Mouse (Mus musculus): Measurements from ENCODE around the gene Gm20498. TPM values are rescaled to one million over a fixed set of nuclear protein-coding genes. Genes with fewer than 3 reads are reported as not detected.
A peak's percentile ranks its signal among the peaks of the same experiment; 100 is the strongest.
"Not testable (repeated sequence)": the region's sequence is repeated elsewhere in the genome, so short reads cannot be mapped to it uniquely, and the experiment has no call there.

The Gm20498 gene
- polyA plus RNA-seq (2015; fragmentation: Nextera tagmentation; extraction: Ambion mirVana) = 32.5 and 34.0 TPM in 2 replicates

GRCm38 (mm10) chr12:81532316-81533028 is at the start of gene Gm20498, which contains the start of gene Synj2bp:
Gene Gm20498, minus strand, starts transcription at chr12:81532905.
Gene Synj2bp, minus strand, starts transcription at chr12:81532911.
- peak; percentile 97 for ATAC-seq
- no peaks in the 10 kb centered on the region for H3K36me3 ChIP-seq
- no peaks in the 10 kb centered on the region for H3K9me3 ChIP-seq
- peak within 1 kb of the TSS; percentile 83 for H3K9ac ChIP-seq (replicated peaks)
- peak within 1 kb of the TSS; percentile 77 for H3K27ac ChIP-seq
- H3K4me2 ChIP-seq (replicated peaks) = peak within 1 kb of the TSS; percentile 67
- 0% methylated on average over 46 of the region's 46 CpGs for WGBS
- H3K4me1 ChIP-seq (replicated peaks) = peaks cover 20% of the 10 kb centered on the region
- peak within 1 kb of the TSS; percentile 68 for H3K4me3 ChIP-seq (replicated peaks)
- H3K27me3 ChIP-seq = no peaks in the 10 kb centered on the region

DNA sequence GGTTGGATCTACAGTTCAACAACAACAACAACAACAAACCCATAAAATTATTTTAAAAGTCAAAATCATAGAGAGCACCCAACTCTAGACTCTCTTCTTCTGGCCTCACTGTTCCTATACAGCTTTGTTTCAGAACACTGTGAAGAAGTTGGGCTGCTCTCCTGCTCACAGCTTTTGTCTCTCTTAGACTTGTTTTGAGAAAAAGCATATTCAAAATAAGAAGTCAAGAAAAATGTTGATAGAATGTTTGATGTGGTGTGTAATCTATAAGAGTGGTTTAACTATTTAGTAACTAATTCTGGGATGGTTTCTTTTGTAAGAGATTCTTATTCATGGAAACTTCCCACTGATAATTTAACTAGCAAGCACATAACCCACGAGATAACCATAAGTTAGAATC is 35.7 kb upstream of the Gm20498 start, which contains the start of gene Adam21:
Gene Adam21, minus strand, starts transcription at position 101 of the 400 bp plus-strand sequence.
- no peaks in the 10 kb centered on the region for H3K4me1 ChIP-seq (replicated peaks)
- no peak within 1 kb of the TSS for H3K4me3 ChIP-seq (replicated peaks)
- no peak within 1 kb of the TSS for H3K27ac ChIP-seq
- ATAC-seq = no peak
- H3K27me3 ChIP-seq = no peaks in the 10 kb centered on the region
- H3K36me3 ChIP-seq = peaks cover 26% of the 10 kb centered on the region
- H3K9me3 ChIP-seq = no peaks in the 10 kb centered on the region
- H3K4me2 ChIP-seq (replicated peaks) = no peak within 1 kb of the TSS
- H3K9ac ChIP-seq (replicated peaks) = no peak within 1 kb of the TSS
- 90% methylated on average over 1 of the region's 1 CpGs for WGBS

DNA sequence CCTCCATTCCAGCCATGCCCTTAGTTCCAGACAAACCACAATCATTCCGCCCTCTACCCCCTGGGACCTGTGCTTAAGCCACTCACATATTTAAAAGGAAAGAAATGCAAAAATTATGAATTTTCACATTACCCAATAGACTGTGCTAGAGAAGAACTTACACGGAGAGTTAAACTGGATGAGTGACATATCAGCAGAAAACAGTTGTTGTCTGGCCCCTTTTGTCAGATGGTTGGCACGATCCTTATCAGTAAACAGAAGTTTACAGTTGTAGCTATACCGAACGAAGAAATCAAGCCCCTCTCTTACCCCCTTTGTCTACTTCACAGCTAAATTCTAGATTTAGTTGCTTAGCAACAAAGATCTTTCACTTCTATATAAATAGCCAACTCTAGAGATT is 35.2 kb upstream of the Gm20498 start:
- H3K9me3 ChIP-seq = no peaks in the 10 kb centered on the region
- 84% methylated on average over 5 of the region's 5 CpGs for WGBS
- no peaks in the 10 kb centered on the region for H3K27me3 ChIP-seq
- no peak overlapping the region for H3K4me2 ChIP-seq (replicated peaks)
- H3K36me3 ChIP-seq = peaks cover 23% of the 10 kb centered on the region
- ATAC-seq = no peak
- H3K4me3 ChIP-seq (replicated peaks) = no peak overlapping the region
- H3K27ac ChIP-seq = no peak overlapping the region
- H3K4me1 ChIP-seq (replicated peaks) = no peaks in the 10 kb centered on the region
- no peak overlapping the region for H3K9ac ChIP-seq (replicated peaks)

GRCm38 (mm10) chr12:81564173-81564572 is 31.5 kb upstream of the Gm20498 start:
- Histone ChIP-seq H3K9ac (replicated peaks) (no peak overlapping the region), H3K4me3 (replicated peaks) (no peak overlapping the region), H3K27me3 (no peaks in the 10 kb centered on the region), H3K27ac (no peak overlapping the region), H3K9me3 (no peaks in the 10 kb centered on the region), H3K36me3 (no peaks in the 10 kb centered on the region), H3K4me1 (replicated peaks) (no peaks in the 10 kb centered on the region), H3K4me2 (replicated peaks) (no peak overlapping the region)
- WGBS = 95% methylated on average over 3 of the region's 3 CpGs
- no peak for ATAC-seq

- Histone ChIP-seq H3K4me1 (replicated peaks) (no peaks in the 10 kb centered on the region), H3K27me3 (no peaks in the 10 kb centered on the region), H3K4me2 (replicated peaks) (no peak overlapping the region), H3K4me3 (replicated peaks) (no peak overlapping the region), H3K27ac (no peak overlapping the region), H3K36me3 (no peaks in the 10 kb centered on the region), H3K9ac (replicated peaks) (no peak overlapping the region), H3K9me3 (no peaks in the 10 kb centered on the region)
- ATAC-seq = no peak
- 83% methylated on average over 3 of the region's 3 CpGs for WGBS
Observed at GRCm38 (mm10) chr12:81549286-81549685, 16.6 kb upstream of the Gm20498 start.

DNA sequence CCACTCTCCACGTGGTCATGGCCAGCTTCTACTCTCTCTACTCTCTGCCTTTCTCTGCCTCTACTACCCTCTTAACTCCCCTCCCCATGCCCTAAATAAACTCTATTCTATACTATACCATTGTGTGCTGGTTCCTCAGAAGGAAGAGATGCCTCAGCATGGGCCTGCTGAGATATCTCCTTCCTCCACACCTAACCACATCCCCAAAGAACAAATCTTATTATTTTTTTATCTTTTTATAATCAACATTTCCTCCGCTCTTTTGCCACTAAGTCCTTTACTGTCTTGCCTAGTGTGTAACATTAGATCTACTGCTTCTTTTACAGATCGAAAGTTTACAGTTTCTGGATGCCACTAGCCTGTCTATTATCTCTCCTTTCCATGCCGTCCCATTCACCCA is 14.5 kb upstream of the Gm20498 start:
- Histone ChIP-seq H3K9ac (replicated peaks) (no peak overlapping the region), H3K4me2 (replicated peaks) (no peak overlapping the region), H3K27ac (no peak overlapping the region), H3K36me3 (no peaks in the 10 kb centered on the region), H3K4me1 (replicated peaks) (no peaks in the 10 kb centered on the region), H3K4me3 (replicated peaks) (no peak overlapping the region), H3K27me3 (no peaks in the 10 kb centered on the region), H3K9me3 (no peaks in the 10 kb centered on the region)
- WGBS = 76% methylated on average over 4 of the region's 4 CpGs
- ATAC-seq = no peak

DNA sequence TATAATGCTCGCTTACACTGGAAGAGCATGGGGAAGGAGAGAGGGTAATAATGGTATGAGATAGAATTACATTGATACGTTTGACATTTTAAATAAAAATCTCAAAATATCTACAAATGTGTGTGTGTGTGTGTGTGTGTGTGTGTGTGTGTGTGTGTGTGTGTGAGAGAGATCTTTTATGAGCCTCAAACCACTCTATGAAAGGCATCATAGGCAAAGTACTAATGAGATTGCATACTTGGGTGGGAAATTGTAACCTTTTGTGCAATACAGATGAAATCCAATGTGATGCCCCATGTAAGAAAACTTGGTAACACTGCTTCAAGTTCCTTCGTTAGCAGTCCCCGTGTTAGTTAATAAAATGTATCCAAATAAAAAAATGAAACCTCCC is 319 bp upstream of the Gm20498 start:
- no peak; the same call in 1 of the 2 replicates for ATAC-seq
- 43% methylated on average over 4 of the region's 4 CpGs for WGBS

GRCm38 (mm10) chr12:81530587-81530986 is 2.1 kb downstream of the Gm20498 start:
- H3K4me2 ChIP-seq (replicated peaks); H3K4me3 ChIP-seq (replicated peaks); H3K9me3 ChIP-seq; H3K9ac ChIP-seq (replicated peaks); ATAC-seq; H3K27me3 ChIP-seq; H3K27ac ChIP-seq; H3K36me3 ChIP-seq: not testable (repeated sequence)
- WGBS = 68% methylated on average over 8 of the region's 8 CpGs
- H3K4me1 ChIP-seq (replicated peaks) = peaks cover 20% of the 10 kb centered on the region

More for the DNA sequence above, 319 bp upstream of the Gm20498 start:
- Histone ChIP-seq H3K27ac (peak overlapping the region; percentile 77), H3K4me1 (replicated peaks) (peaks cover 20% of the 10 kb centered on the region), H3K9me3 (no peaks in the 10 kb centered on the region), H3K4me3 (replicated peaks) (peak overlapping the region; percentile 68), H3K9ac (replicated peaks) (peak overlapping the region; percentile 83), H3K36me3 (no peaks in the 10 kb centered on the region), H3K27me3 (no peaks in the 10 kb centered on the region), H3K4me2 (replicated peaks) (peak overlapping the region; percentile 67)

DNA sequence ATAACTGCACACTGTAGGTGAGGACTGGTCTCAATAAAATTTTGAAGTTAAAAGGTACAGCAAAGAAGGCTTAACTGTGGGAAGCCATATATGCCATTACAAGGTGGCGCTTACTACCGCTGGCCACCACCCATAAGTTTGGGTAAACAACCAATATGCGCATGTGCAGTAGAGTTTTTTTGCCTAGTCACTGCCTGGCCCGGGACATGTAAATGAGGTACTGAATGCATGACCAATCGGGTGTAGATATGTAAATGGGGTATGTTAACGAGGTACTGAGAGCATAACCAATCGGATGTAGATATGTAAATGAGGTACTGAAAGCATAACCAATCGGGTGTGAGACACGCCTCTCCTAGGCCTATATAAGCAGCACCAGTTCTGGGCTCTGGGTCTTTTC is 35.8 kb downstream of the Gm20498 start:
- not testable (repeated sequence) for H3K27me3 ChIP-seq; H3K4me3 ChIP-seq (replicated peaks); H3K4me1 ChIP-seq (replicated peaks); ATAC-seq; H3K9ac ChIP-seq (replicated peaks); H3K4me2 ChIP-seq (replicated peaks); H3K9me3 ChIP-seq; H3K27ac ChIP-seq
- 97% methylated on average over 9 of the region's 9 CpGs for WGBS
- peaks cover 23% of the 10 kb centered on the region; the same call in 1 of the 2 replicates for H3K36me3 ChIP-seq

- H3K27me3 ChIP-seq = no peaks in the 10 kb centered on the region
- no peak overlapping the region for H3K27ac ChIP-seq
- H3K4me2 ChIP-seq (replicated peaks) = no peak overlapping the region
- H3K9me3 ChIP-seq = no peaks in the 10 kb centered on the region
- H3K4me3 ChIP-seq (replicated peaks) = no peak overlapping the region
- 0 out of 2 replicates have a peak, but pooled peaks cover 9% of the 10 kb centered on the region for H3K36me3 ChIP-seq
- 96% methylated on average over 5 of the region's 5 CpGs for WGBS
- H3K9ac ChIP-seq (replicated peaks) = no peak overlapping the region
- H3K4me1 ChIP-seq (replicated peaks) = peaks cover under 1% of the 10 kb centered on the region; the same call in 1 of the 2 replicates
- no peak for ATAC-seq
Observed at GRCm38 (mm10) chr12:81490491-81490890, 42.2 kb downstream of the Gm20498 start.

DNA sequence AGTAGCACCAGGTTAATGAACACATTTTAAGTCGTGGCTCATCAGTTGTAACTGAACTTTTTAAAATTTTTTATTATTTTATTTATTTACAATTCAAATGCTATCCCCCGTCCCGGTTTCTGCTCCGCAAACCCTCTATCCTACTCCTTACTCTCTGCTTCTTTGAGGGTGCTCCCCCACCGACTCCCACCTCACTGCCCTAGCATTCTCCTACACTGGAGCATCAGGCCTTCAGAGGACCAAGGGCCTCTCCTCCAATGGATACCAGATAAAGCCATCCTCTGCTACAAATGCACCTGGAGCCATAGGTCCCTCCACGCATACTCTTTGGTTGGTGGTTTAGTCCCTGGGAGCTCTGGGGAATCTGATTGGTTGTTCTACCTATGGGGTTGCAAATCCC is 47.4 kb downstream of the Gm20498 start:
- H3K4me2 ChIP-seq (replicated peaks) = peak overlapping the region; percentile 65
- H3K36me3 ChIP-seq = no peaks in the 10 kb centered on the region
- H3K27ac ChIP-seq = peak overlapping the region; percentile 94; the same call in 1 of the 2 replicates
- WGBS = 45% methylated on average over 6 of the region's 6 CpGs
- peak; percentile 61; the same call in 1 of the 2 replicates for ATAC-seq
- no peaks in the 10 kb centered on the region for H3K9me3 ChIP-seq
- no peaks in the 10 kb centered on the region for H3K27me3 ChIP-seq
- H3K4me1 ChIP-seq (replicated peaks) = peaks cover 11% of the 10 kb centered on the region
- H3K9ac ChIP-seq (replicated peaks) = 0 out of 2 replicates have a peak overlapping the region, but pooled peaks have one; percentile 67
- H3K4me3 ChIP-seq (replicated peaks) = peak overlapping the region; percentile 70

DNA sequence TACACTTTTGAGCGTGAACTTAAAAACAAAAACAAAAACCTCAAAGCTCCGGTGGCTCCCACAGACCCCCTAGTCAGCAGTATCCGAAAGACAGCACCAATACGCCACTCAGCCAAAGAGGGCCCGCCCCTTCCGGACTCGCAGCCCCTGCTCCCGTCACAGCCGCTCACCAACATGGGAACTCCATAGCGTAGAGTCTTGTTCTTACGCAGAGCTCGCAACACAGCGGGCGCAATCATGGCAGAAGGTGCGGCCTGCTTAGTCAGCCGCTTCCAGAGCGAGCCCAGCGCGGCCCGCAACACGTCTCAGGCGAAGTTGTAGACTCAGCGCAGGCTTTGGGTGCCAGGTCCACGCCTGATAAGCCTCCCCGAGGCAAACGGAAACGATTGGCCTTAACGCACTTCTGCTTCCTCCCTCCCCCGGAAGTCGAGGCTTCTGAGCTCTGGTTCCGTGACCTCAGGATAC is 47.9 kb downstream of the Gm20498 start, which contains the start of gene Cox16:
Gene Cox16, minus strand, starts transcription at position 401 of the 465 bp plus-strand sequence.
- H3K36me3 ChIP-seq = no peaks in the 10 kb centered on the region
- WGBS = under 1% methylated on average over 31 of the region's 31 CpGs
- H3K9ac ChIP-seq (replicated peaks) = peak within 1 kb of the TSS; percentile 67
- peak within 1 kb of the TSS; percentile 65 for H3K4me2 ChIP-seq (replicated peaks)
- ATAC-seq = peak; percentile 99
- peak within 1 kb of the TSS; percentile 70 for H3K4me3 ChIP-seq (replicated peaks)
- peak within 1 kb of the TSS; percentile 94 for H3K27ac ChIP-seq
- H3K4me1 ChIP-seq (replicated peaks) = peaks cover 11% of the 10 kb centered on the region
- no peaks in the 10 kb centered on the region for H3K27me3 ChIP-seq
- H3K9me3 ChIP-seq = no peaks in the 10 kb centered on the region
